Mouse (Mus musculus) CH12.LX (cell line): ENCODE measurements around the gene Nt5c2. TPM values are rescaled to one million over a fixed set of nuclear protein-coding genes. Genes with fewer than 3 reads are reported as not detected.

Experiments
- DNase-seq: peaks from one replicate; pipeline ENCODE4 v3.0.0-alpha.2; 2013; ENCODE audit errors: extremely low read depth
- H3K27ac ChIP-seq: 2 replicates; pipeline ENCODE4 v1.5.1; 2012; ENCODE audit warnings: low read depth, mild to moderate bottlenecking, control low read depth, moderate library complexity; ENCODE audit not compliant: insufficient read depth
- H3K27me3 ChIP-seq: replicated peaks from 2 replicates; pipeline ENCODE3; 2012; ENCODE audit warnings: inconsistent platforms
- H3K36me3 ChIP-seq, 2 experiments: replicated peaks in 1 of 2; 2 replicates each; pipeline versions ENCODE3 to v1.6.1; 2012; ENCODE audit warnings: inconsistent platforms in 1 of 2, low read length in 1 of 2, mild to moderate bottlenecking in 1 of 2, mixed read lengths in 1 of 2, moderate library complexity in 1 of 2; ENCODE audit not compliant: control insufficient read depth in 1 of 2, insufficient read depth in 1 of 2
- H3K4me1 ChIP-seq, 2 experiments: 2 replicates each; pipeline ENCODE4 v1.6.1; 2012; ENCODE audit warnings: inconsistent platforms in 1 of 2, moderate library complexity in 1 of 2; ENCODE audit not compliant: insufficient read depth in 2 of 2, control insufficient read depth in 1 of 2
- H3K4me2 ChIP-seq: 2 replicates; pipeline ENCODE4 v1.6.1; 2012; ENCODE audit warnings: low read depth, mild to moderate bottlenecking, control low read depth; ENCODE audit not compliant: poor library complexity, insufficient read depth, severe bottlenecking
- H3K4me3 ChIP-seq, 3 experiments: fragments of 150-350 bp in 1 of 3; sonication (generic) in 1 of 3; replicated peaks in 1 of 3; 2 replicates each; pipeline versions ENCODE3 to v1.5.1; 2011 to 2012; ENCODE audit warnings: low read depth in 2 of 3, low read length in 2 of 3, mild to moderate bottlenecking in 2 of 3, moderate library complexity in 2 of 3, control low read depth in 1 of 3, improper control_type of control experiment in 1 of 3, inconsistent platforms in 1 of 3, mixed read lengths in 1 of 3; ENCODE audit not compliant: poor library complexity in 1 of 3
- H3K79me2 ChIP-seq: replicated peaks from 2 replicates; pipeline ENCODE4 v1.6.1; 2012; ENCODE audit warnings: mild to moderate bottlenecking, moderate library complexity; ENCODE audit not compliant: control insufficient read depth, poor library complexity, insufficient read depth, severe bottlenecking; ENCODE audit errors: extremely low read depth
- H3K9ac ChIP-seq: 2 replicates; pipeline ENCODE4 v1.6.1; 2012; ENCODE audit warnings: low read depth, mild to moderate bottlenecking, control low read depth, moderate library complexity; ENCODE audit not compliant: insufficient read depth
- H3K9me3 ChIP-seq: replicated peaks from 2 replicates; pipeline ENCODE3; 2012; ENCODE audit warnings: low read length, inconsistent platforms, mixed read lengths
- BHLHE40 ChIP-seq: IDR thresholded peaks from 2 replicates; pipeline ENCODE4 v1.6.1; 2011; ENCODE audit warnings: mild to moderate bottlenecking, low read depth, low read length, improper control_type of control experiment
- E2F4 ChIP-seq: IDR thresholded peaks from 2 replicates; pipeline ENCODE4 v1.6.1; 2011; ENCODE audit warnings: low read depth, low read length, improper control_type of control experiment; ENCODE audit not compliant: insufficient replicate concordance
- ELF1 ChIP-seq: IDR thresholded peaks from 2 replicates; pipeline ENCODE4 v1.6.1; 2014; ENCODE audit warnings: low read depth, mild to moderate bottlenecking, inconsistent platforms, low read length, improper control_type of control experiment
- EP300 ChIP-seq: IDR thresholded peaks from 2 replicates; pipeline ENCODE4 v1.6.1; 2011; ENCODE audit warnings: low read length, improper control_type of control experiment
- ETS1 ChIP-seq: conservative IDR thresholded peaks from 2 replicates; pipeline ENCODE4 v1.6.1; 2012; ENCODE audit warnings: low read depth, mild to moderate bottlenecking, inconsistent platforms, low read length, improper control_type of control experiment, moderate library complexity
- GABPA ChIP-seq: IDR thresholded peaks from 2 replicates; pipeline ENCODE4 v1.6.1; 2012; ENCODE audit warnings: low read depth, low read length, improper control_type of control experiment, inconsistent platforms; ENCODE audit not compliant: insufficient replicate concordance
- HCFC1 ChIP-seq: IDR thresholded peaks from 2 replicates; pipeline ENCODE4 v1.6.1; 2012; ENCODE audit warnings: low read depth, mild to moderate bottlenecking, inconsistent platforms, low read length, improper control_type of control experiment
- IRF4 ChIP-seq: IDR thresholded peaks from 2 replicates; pipeline ENCODE4 v1.6.1; 2014; ENCODE audit warnings: low read depth, mild to moderate bottlenecking, inconsistent platforms, low read length, improper control_type of control experiment
- JUN ChIP-seq: IDR thresholded peaks from 2 replicates; pipeline ENCODE4 v1.6.1; 2011; ENCODE audit warnings: low read depth, mild to moderate bottlenecking, low read length, improper control_type of control experiment, moderate library complexity; ENCODE audit not compliant: insufficient read depth
- JUND ChIP-seq: conservative IDR thresholded peaks from 2 replicates; pipeline ENCODE4 v1.6.1; 2011; ENCODE audit warnings: low read depth, low read length, improper control_type of control experiment
- MAFK ChIP-seq: IDR thresholded peaks from 2 replicates; pipeline ENCODE4 v1.6.1; 2011; ENCODE audit warnings: low read length, improper control_type of control experiment; ENCODE audit not compliant: insufficient replicate concordance
- MAX ChIP-seq: IDR thresholded peaks from 2 replicates; pipeline ENCODE4 v1.6.1; 2011; ENCODE audit warnings: low read length, improper control_type of control experiment
- MEF2A ChIP-seq: IDR thresholded peaks from 2 replicates; pipeline ENCODE4 v1.6.1; 2014; ENCODE audit warnings: low read depth, mild to moderate bottlenecking, inconsistent platforms, low read length, improper control_type of control experiment, borderline replicate concordance
- MXI1 ChIP-seq: IDR thresholded peaks from 2 replicates; pipeline ENCODE4 v1.6.1; 2011; ENCODE audit warnings: mild to moderate bottlenecking, low read depth, low read length, improper control_type of control experiment
- MYC ChIP-seq: IDR thresholded peaks from 2 replicates; pipeline ENCODE4 v1.6.1; 2011; ENCODE audit warnings: low read depth, mild to moderate bottlenecking, improper control_type of control experiment, low read length
- NELFE ChIP-seq: IDR thresholded peaks from 2 replicates; pipeline ENCODE4 v1.6.1; 2011; ENCODE audit warnings: low read depth, low read length, improper control_type of control experiment
- NRF1 ChIP-seq: IDR thresholded peaks from 2 replicates; pipeline ENCODE4 v1.6.1; 2014; ENCODE audit warnings: low read depth, mild to moderate bottlenecking, inconsistent platforms, low read length, improper control_type of control experiment, moderate library complexity
- PAX5 ChIP-seq: IDR thresholded peaks from 2 replicates; pipeline ENCODE4 v1.6.1; 2012; ENCODE audit warnings: low read length, inconsistent platforms, mixed read lengths
- POLR2A ChIP-seq: IDR thresholded peaks from 2 replicates; pipeline ENCODE4 v1.6.1; 2011; ENCODE audit warnings: low read depth, mild to moderate bottlenecking, improper control_type of control experiment, low read length
- POLR2AphosphoS2 ChIP-seq: IDR thresholded peaks from 2 replicates; pipeline ENCODE4 v1.6.1; 2011; ENCODE audit warnings: low read depth, low read length, improper control_type of control experiment
- RCOR1 ChIP-seq: conservative IDR thresholded peaks from 2 replicates; pipeline ENCODE4 v1.6.1; 2012; ENCODE audit warnings: low read depth, mild to moderate bottlenecking, inconsistent platforms, low read length, improper control_type of control experiment
- SIN3A ChIP-seq: IDR thresholded peaks from 2 replicates; pipeline ENCODE4 v1.6.1; 2012; ENCODE audit warnings: low read length, improper control_type of control experiment, inconsistent platforms
- SMC3 ChIP-seq: IDR thresholded peaks from 2 replicates; pipeline ENCODE4 v1.6.1; 2011; ENCODE audit warnings: low read depth, low read length, improper control_type of control experiment
- TCF12 ChIP-seq: IDR thresholded peaks from 2 replicates; pipeline ENCODE4 v1.6.1; 2014; ENCODE audit warnings: low read depth, mild to moderate bottlenecking, inconsistent platforms, low read length, improper control_type of control experiment
- UBTF ChIP-seq: IDR thresholded peaks from 2 replicates; pipeline ENCODE4 v1.6.1; 2012; ENCODE audit warnings: low read depth, mild to moderate bottlenecking, inconsistent platforms, low read length, improper control_type of control experiment, moderate library complexity
- USF2 ChIP-seq: conservative IDR thresholded peaks from 2 replicates; pipeline ENCODE4 v1.6.1; 2011; ENCODE audit warnings: low read depth, low read length, improper control_type of control experiment
- ZKSCAN1 ChIP-seq: IDR thresholded peaks from 2 replicates; pipeline ENCODE4 v1.6.1; 2012; ENCODE audit warnings: low read depth, inconsistent platforms, low read length, improper control_type of control experiment, borderline replicate concordance
- ZMIZ1 ChIP-seq: IDR thresholded peaks from 2 replicates; pipeline ENCODE4 v1.6.1; 2012; ENCODE audit warnings: low read depth, mild to moderate bottlenecking, inconsistent platforms, low read length, improper control_type of control experiment
- ZNF384 ChIP-seq: IDR thresholded peaks from 2 replicates; pipeline ENCODE4 v1.6.1; 2012; ENCODE audit warnings: low read depth, low read length, improper control_type of control experiment, inconsistent platforms
- dilution Hi-C: fragments of 300-500 bp; cut with MboI; formaldehyde crosslinking; loops from 2 replicates; pipeline ENCODE4 v1.14.3; 2020; ENCODE audit warnings: low sequenced_read_pairs; ENCODE audit not compliant: extremely low pct_unique_long_range_greater_than_20kb, extremely low pct_ligation_motif_present
- in situ Hi-C: fragments of 300-500 bp; cut with MboI; formaldehyde crosslinking; loops from 3 replicates; pipeline ENCODE4 v1.14.3; 2019; ENCODE audit warnings: low sequenced_read_pairs, low pct_ligation_motif_present, low pct_unique_long_range_greater_than_20kb, mixed read lengths
- polyA plus RNA-seq: library from polyadenylated mRNA; unstranded; fragments of >175 nt; gene quantifications from 2 replicates; pipeline ENCODE4 v1.2.1, GENCODE M21; 2012; ENCODE audit warnings: low read depth; ENCODE audit not compliant: insufficient read length
- total RNA-seq, 2 experiments: library from RNA; depleted of rRNA; stranded (reverse); fragments of 300-350 nt in 1 of 2; fragments of >200 nt in 1 of 2; gene quantifications; 2 replicates each; pipeline ENCODE4 v1.2.3; 2012 to 2014

The Nt5c2 gene
- total and polyA plus RNA-seq, 3 experiments, result 15.1 to 62.9 (median 21.1) TPM

DNA sequence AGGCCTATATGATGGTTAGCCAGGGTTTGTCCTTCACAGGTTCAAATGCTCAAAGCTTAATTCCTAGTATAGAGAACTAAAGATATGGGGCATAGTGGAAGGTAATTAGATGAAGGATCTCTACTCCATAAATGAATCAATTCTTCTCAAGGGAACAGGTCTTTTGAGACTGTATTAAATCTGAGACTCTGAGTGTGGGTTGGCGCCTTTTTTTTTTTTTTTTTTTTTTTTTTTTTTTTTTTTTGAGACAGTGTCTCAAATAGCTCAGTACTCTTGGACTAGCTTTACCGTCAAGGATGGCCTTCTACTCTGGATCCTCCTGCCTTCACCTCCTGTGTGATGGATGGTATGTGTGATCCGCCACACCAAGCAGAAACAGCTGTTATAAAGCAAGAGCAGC lies 21.6 kb upstream of the Nt5c2 start:
- peaks cover 6 to 22% of the 10 kb centered on the region in 2 experiments for H3K4me1 ChIP-seq
- no peaks in the 10 kb centered on the region for H3K9me3 ChIP-seq
- no peak overlapping the region for H3K27ac ChIP-seq
- no peaks in the 10 kb centered on the region for H3K27me3 ChIP-seq
- no peaks in the 10 kb centered on the region for H3K79me2 ChIP-seq
- dilution Hi-C loops, result no loop called here
- peaks cover 41 to 84% of the 10 kb centered on the region in 2 experiments for H3K36me3 ChIP-seq
- in situ Hi-C loops, result no loop called here
- H3K4me3 ChIP-seq, result no peak overlapping the region
- no peak overlapping the region for H3K9ac ChIP-seq
- TF ChIP-seq NRF1 (no peak), ZNF384 (peak; percentile 83)
- TF ChIP-seq, all 38 proteins: peak for 1
- H3K4me2 ChIP-seq, result no peak overlapping the region
- no peak for DNase-seq

DNA sequence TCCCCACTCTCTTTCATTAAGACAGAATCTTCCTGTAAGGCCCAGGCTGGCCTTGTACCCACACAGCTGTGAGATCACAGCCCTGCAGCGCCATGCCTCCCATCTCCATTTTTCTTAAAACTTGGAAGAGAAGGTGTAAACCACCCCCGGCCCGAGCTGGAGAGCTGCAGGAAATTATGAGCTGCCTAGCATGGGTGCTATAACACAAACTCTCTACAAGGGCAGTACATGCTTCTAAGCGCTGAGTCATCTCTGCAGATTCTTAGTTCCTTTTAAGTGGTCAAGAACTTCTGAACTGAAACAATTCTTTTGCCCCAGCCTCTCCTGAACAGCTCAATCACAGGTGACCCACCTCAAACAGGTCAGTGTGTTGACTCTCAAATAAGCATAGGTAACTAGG lies 20.0 kb upstream of the Nt5c2 start:
- peaks cover 6 to 22% of the 10 kb centered on the region in 2 experiments for H3K4me1 ChIP-seq
- in situ Hi-C loops, result no loop called here

DNA sequence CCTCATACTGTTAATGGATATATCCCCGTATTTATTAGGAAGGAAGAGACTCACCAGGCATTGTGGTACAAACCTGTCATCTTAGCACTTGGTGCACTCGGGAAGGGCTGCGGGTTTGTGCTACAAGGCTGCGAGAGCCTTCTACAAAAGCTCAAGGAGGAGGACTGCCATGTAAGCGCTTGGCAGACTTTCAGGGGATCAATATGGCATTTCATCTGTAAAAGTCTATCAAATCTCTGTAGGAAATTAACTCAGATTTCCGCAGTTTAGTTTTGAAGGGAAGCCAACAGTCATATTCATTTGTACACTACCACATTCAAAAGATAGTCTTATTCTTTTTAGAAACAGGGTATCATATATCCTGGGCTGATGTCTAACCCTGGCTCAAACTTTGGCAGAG lies 16.8 kb upstream of the Nt5c2 start:
- no peaks in the 10 kb centered on the region for H3K79me2 ChIP-seq
- no peak overlapping the region for H3K4me2 ChIP-seq
- H3K4me3 ChIP-seq, result no peak overlapping the region
- peaks cover 6 to 22% of the 10 kb centered on the region in 2 experiments for H3K4me1 ChIP-seq
- no peak for DNase-seq
- no peak overlapping the region for H3K9ac ChIP-seq
- peaks cover 25 to 44% of the 10 kb centered on the region in 2 experiments for H3K36me3 ChIP-seq
- TF ChIP-seq ELF1 (no peak), MEF2A (no peak), TCF12 (no peak), HCFC1 (no peak), MXI1 (no peak), NELFE (no peak), IRF4 (no peak), ZKSCAN1 (no peak), JUND (no peak), USF2 (no peak), BHLHE40 (no peak), SMC3 (no peak), POLR2AphosphoS2 (no peak), ZMIZ1 (no peak)
- in situ Hi-C loops (no loop called here), dilution Hi-C loops (no loop called here)
- no peak overlapping the region for H3K27ac ChIP-seq
- no peaks in the 10 kb centered on the region for H3K9me3 ChIP-seq
- no peaks in the 10 kb centered on the region for H3K27me3 ChIP-seq

More for the DNA sequence above, 20.0 kb upstream of the Nt5c2 start:
- DNase-seq, result peak; percentile 56
- H3K9ac ChIP-seq, result no peak overlapping the region; the same call in 1 of the 2 replicates
- peak overlapping the region; percentile 71 for H3K4me2 ChIP-seq
- dilution Hi-C loops, result no loop called here
- no peak; the same call in 1 of the 2 replicates for TF ChIP-seq USF2
- TF ChIP-seq SMC3, result no peak
- TF ChIP-seq HCFC1, result no peak
- TF ChIP-seq UBTF, result no peak
- no peak for TF ChIP-seq GABPA
- peak; percentile 88 for TF ChIP-seq JUND
- peak; percentile 71; the same call in 1 of the 2 replicates for TF ChIP-seq MAFK
- no peak for TF ChIP-seq SIN3A
- TF ChIP-seq POLR2AphosphoS2, result no peak
- TF ChIP-seq TCF12, result 0 out of 2 replicates have a peak, but pooled peaks have one; percentile 29
- peak; percentile 79 for TF ChIP-seq JUN
- TF ChIP-seq ZNF384, result no peak
- TF ChIP-seq E2F4, result no peak
- no peak for TF ChIP-seq RCOR1
- TF ChIP-seq PAX5, result no peak
- peak; percentile 32; the same call in 1 of the 2 replicates for TF ChIP-seq ETS1
- TF ChIP-seq IRF4, result peak; percentile 94
- TF ChIP-seq MAX, result no peak
- no peak for TF ChIP-seq ZMIZ1
- TF ChIP-seq MXI1, result no peak
- TF ChIP-seq POLR2A, result no peak
- TF ChIP-seq EP300, result peak; percentile 96
- TF ChIP-seq MYC, result peak; percentile 61; the same call in 1 of the 2 replicates
- no peak for TF ChIP-seq NELFE
- H3K27me3 ChIP-seq, result no peaks in the 10 kb centered on the region
- H3K4me3 ChIP-seq, result no peak overlapping the region
- H3K79me2 ChIP-seq, result no peaks in the 10 kb centered on the region
- no peaks in the 10 kb centered on the region for H3K9me3 ChIP-seq
- peak overlapping the region; percentile 64 for H3K27ac ChIP-seq
- H3K36me3 ChIP-seq, result peaks cover 38 to 71% of the 10 kb centered on the region in 2 experiments
